Mouse (Mus musculus) forebrain, embryonic 16.5 days (tissue): ENCODE measurements at regions not wholly inside any gene's neighbourhood (a gene's known extent, or its start where the extent isn't known, plus 50 kb on each side); places are given as distances from the start of the nearest gene placed in this dataset.

Experiments used
- ATAC-seq: fragments of 200-750 bp; cut with Nextera tagmentation; 2 replicates; pipeline ENCODE4 v1.8.0; 2017; ENCODE audit warnings: mild to moderate bottlenecking, moderate library complexity
- H3K27ac ChIP-seq: fragments of 300-500 bp; sonication (generic); 2 replicates; pipeline ENCODE4 v1.5.1; 2014; ENCODE audit warnings: low read length, control low read depth
- H3K27me3 ChIP-seq: fragments of 300-500 bp; sonication (generic); replicated peaks from 2 replicates; pipeline ENCODE4 v1.6.1; 2014; ENCODE audit warnings: low read length; ENCODE audit not compliant: control insufficient read depth, insufficient read depth
- H3K36me3 ChIP-seq: fragments of 300-500 bp; sonication (generic); 2 replicates; pipeline ENCODE4 v1.6.1; 2014; ENCODE audit not compliant: control insufficient read depth, insufficient read depth
- H3K4me1 ChIP-seq: fragments of 300-500 bp; sonication (generic); replicated peaks from 2 replicates; pipeline ENCODE4 v1.6.1; 2014; ENCODE audit warnings: low read length; ENCODE audit not compliant: control insufficient read depth, insufficient read depth
- H3K4me2 ChIP-seq: fragments of 300-500 bp; sonication (generic); 2 replicates; pipeline ENCODE4 v1.6.1; 2014; ENCODE audit warnings: mild to moderate bottlenecking, low read length, control low read depth
- H3K4me3 ChIP-seq: fragments of 300-500 bp; sonication (generic); replicated peaks from 2 replicates; pipeline ENCODE4 v1.5.1; 2014; ENCODE audit warnings: mild to moderate bottlenecking, low read length, control low read depth
- H3K9ac ChIP-seq: fragments of 300-500 bp; sonication (generic); replicated peaks from 2 replicates; pipeline ENCODE4 v1.6.1; 2014; ENCODE audit warnings: low read depth, low read length, control low read depth
- H3K9me3 ChIP-seq: fragments of 300-500 bp; sonication (generic); 2 replicates; pipeline ENCODE4 v1.6.1; 2016; ENCODE audit warnings: low read length; ENCODE audit not compliant: control insufficient read depth
- WGBS: fragments of 180-500 bp; shearing (Covaris S2); extraction: QIAGEN DNeasy Blood & Tissue Kit; methylation state at CpG from one replicate; pipeline ENCODE4 v1.1.7; 2014; 5-methylcytosine and 5-hydroxymethylcytosine counted together

DNA sequence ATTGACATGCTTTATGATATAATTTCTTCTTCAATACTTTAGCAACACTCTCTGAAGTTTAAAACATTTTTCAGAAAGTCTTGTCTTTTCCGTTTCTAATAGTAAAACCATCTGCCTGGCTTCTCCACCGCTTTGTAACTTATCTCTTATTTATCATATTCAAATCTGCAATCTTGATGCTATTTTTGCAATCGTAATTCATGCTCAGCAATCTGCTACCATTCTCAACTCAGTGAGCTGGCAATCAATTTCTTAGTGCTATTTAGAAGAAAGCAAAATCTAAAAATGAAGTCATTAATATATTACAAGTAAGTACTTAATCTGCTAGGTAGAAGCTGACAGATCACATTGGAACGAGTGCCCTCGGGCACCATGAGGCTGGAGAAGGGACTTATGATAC, 384.2 kb upstream of the Cntn6 start:
- Histone ChIP-seq H3K36me3 (no peaks in the 10 kb centered on the region), H3K9me3 (no peaks in the 10 kb centered on the region), H3K4me3 (no peak overlapping the region), H3K27me3 (no peaks in the 10 kb centered on the region), H3K4me1 (0 out of 2 replicates have a peak, but pooled peaks cover 2% of the 10 kb centered on the region), H3K4me2 (no peak overlapping the region), H3K27ac (no peak overlapping the region; the same call in 1 of the 2 replicates), H3K9ac (no peak overlapping the region)
- WGBS = 60% methylated on average over 5 of the region's 5 CpGs
- peak; percentile 57 for ATAC-seq
